Mouse (Mus musculus) spleen, adult 2 months (tissue): ENCODE data around the gene Zfp385b.

Source experiments
- CTCF ChIP-seq: fragments of 200-500 bp; IDR thresholded peaks from 2 replicates; pipeline ENCODE4 v1.5.1; 2011; ENCODE audit warnings: mild to moderate bottlenecking, inconsistent platforms; ENCODE audit not compliant: insufficient read depth, insufficient read length, insufficient replicate concordance; ENCODE audit errors: extremely low read depth
- POLR2A ChIP-seq: fragments of 200-500 bp; IDR thresholded peaks from 2 replicates; pipeline ENCODE4 v1.6.1; 2011; ENCODE audit warnings: low read depth, low read length, inconsistent platforms

DNA sequence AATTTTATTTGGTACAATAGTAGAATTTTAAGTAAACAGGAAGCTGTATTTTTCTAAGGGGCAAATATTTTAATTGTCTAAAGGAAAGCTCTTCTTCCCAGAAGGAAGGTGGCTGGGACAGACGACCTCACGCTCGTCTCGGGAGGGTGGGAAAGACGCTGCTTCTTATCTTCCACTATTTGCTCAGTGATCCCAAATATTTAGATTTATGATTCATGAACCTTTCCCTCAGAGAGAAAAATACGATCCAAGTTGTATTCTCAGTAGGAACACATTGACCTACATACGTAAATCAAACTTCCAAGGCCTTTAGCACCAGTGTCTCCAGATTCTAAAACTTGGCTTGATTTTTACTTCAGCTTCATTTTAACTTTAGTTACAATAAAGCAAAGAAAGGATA is 226.0 kb downstream of the Zfp385b start:
- no peak for TF ChIP-seq CTCF
- no peak for TF ChIP-seq POLR2A
